Mouse (Mus musculus) thymus, postnatal 0 days (tissue): Measurements from ENCODE around the gene Mgst1. TPM values are rescaled to one million over a fixed set of nuclear protein-coding genes. Genes with fewer than 3 reads are reported as not detected.

Experiments
- DNase-seq: peaks from one replicate; pipeline ENCODE4 v3.0.0-alpha.2; 2015; ENCODE audit warnings: low spot score
- polyA plus RNA-seq: library from polyadenylated mRNA; unstranded; fragments of >200 nt; fragmentation: Nextera tagmentation; extraction: Ambion mirVana; gene quantifications from 2 replicates; pipeline ENCODE4 v1.2.1, GENCODE M21; 2015

Gene Mgst1
- 29.9 and 30.7 TPM in 2 replicates for polyA plus RNA-seq

DNA sequence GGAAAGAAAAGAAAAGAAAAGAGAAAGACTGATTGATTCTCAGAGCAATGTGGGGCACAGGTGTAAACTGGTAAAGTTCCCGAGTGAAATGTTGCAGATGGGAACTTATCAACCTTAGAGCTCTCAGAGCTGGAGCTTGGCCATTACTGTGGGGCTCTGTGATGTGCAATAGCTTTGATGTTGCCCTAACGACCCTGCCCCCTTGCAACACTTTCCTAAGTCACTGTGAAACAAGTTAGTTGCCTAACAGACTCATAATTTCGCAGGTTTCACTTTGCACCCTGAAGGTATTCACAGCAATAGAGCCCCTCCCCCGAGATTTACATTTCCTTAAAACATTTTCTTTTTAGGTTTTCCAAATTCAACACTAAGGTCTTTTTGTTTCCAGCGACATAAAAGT is at the start of gene Mgst1:
Gene Mgst1, plus strand, starts transcription at position 387 of the 400 bp plus-strand sequence.
- DNase-seq: no peak

DNA sequence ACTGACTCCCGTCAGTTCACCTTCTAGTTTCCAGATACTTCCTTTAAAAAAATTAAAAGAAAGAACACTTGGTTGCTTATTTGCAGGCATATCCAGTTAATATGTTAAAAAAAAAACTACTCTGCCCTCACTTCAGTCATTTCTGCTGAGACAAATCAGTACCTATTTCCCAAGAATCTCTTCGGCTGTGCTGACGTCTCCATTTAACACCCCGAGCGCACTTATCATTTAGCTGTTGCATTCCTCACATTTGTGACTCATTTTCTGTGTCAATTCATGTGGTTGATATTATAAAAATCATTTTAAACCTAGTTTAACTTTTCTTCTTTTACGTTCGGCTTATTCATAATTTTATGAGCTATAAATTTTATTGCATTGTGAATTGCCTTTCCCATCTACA is 47.7 kb upstream of the Mgst1 start:
- DNase-seq: no peak

DNA sequence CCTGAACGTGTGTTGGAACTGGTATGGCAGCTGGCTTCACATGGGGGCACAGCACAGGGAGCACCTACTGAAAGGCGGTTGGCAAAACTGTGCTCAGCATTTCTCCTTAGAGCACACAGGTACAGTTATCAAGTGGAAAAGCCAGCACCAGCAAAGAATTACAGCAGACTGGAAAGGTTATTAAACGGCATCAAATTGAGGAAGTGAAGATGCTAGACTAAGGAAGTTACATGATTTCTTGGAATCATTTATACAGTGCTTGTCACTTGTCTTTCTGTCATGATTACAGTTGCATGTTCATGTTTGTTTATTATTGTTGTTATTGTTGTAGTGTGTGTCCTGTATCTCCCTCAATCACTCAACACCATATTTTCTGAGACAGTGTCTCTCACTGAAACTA is 45.1 kb upstream of the Mgst1 start:
- no peak for DNase-seq

DNA sequence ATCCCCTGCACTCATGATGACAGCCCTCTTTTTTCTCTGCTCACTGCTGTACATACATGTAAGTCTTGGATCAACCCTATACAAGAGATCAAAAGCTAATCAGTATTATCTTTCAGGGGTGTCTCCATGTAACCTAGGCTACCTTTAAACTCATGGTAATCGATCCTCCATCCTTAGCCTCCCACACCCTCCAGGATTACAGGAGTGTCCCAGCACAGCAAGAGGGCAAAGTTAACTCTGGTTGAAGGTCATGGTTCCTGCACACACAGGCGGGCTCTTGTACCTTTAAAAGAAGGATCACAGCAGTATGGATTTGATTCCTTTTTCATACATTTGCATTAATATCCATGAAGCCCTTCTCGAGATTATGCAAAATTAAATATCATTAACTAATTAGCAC is 40.5 kb upstream of the Mgst1 start:
- DNase-seq: no peak

DNA sequence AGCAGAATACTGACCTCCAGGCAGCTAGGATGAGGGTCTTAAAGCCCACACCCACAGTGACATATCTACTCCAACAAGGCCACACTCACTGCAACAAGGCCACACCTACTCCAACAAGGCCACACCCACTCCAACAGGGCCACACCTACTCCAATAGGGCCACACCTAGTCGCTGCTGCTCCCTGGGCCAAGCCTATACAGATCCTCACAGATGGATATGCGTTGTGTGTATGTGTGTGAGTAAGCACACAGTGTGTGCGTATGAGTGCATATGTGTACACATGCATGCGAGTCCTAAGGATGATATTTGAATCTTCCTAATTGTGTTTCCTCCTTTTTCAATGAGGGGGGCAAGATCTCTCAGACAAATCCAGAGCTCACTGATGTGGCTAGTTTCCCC is 38.3 kb upstream of the Mgst1 start:
- no peak for DNase-seq

DNA sequence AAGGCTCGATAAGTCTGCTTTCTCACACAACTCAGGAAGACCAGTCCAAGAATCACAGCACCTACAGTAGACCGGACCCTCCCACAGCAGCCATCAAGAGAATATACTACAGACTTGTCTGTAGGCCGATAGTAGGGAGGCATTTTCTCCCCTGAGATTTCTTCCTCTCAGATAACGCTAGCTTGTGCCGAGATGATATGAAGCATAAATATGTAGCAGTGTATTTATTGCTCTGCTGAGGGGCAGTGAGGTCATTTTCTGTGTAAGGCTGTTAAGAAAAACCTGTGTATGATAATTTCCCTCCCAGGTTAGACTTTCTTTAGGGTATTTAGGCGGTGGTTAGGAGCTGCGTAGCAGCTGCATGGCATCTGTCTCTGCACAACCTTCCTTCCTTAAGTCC is 37.2 kb upstream of the Mgst1 start:
- no peak for DNase-seq

DNA sequence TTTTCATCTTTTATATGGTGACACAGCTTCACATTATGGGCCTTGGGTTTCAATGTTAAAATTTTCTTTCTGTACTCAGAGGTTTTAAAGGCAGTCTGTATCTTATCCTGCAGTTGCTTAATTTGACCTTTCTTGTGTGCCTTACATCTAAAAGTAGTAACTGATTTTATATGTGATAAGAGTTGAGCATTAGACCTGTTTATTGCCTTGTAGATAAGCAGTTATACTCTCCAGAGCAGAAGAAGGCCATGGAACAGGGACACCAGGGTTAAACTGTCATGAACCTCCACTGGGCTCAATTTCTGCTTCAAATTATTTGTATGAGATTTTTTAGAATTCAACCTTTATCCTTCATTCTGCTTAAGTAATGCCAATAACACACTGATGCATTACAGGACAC is 35.6 kb upstream of the Mgst1 start:
- DNase-seq: no peak

DNA sequence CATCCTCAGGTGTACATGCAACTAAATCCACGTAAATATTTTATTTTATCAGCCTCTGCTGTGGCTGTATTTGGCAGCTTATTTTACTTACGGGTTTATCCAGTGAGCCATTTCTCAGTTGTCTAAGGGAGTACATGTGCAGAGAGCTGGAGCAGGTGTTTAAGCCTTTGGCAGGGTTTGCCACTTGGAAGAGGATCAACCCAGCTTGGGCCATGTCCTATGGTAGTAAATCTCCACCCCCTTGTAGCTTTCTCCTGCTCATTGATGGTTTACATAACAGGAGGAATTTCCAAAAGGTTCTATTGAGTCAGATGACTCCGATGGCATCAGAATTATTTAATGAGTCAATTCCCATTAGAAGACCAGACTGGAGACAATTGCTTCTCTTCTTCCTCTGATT is 22.6 kb upstream of the Mgst1 start:
- DNase-seq: no peak

DNA sequence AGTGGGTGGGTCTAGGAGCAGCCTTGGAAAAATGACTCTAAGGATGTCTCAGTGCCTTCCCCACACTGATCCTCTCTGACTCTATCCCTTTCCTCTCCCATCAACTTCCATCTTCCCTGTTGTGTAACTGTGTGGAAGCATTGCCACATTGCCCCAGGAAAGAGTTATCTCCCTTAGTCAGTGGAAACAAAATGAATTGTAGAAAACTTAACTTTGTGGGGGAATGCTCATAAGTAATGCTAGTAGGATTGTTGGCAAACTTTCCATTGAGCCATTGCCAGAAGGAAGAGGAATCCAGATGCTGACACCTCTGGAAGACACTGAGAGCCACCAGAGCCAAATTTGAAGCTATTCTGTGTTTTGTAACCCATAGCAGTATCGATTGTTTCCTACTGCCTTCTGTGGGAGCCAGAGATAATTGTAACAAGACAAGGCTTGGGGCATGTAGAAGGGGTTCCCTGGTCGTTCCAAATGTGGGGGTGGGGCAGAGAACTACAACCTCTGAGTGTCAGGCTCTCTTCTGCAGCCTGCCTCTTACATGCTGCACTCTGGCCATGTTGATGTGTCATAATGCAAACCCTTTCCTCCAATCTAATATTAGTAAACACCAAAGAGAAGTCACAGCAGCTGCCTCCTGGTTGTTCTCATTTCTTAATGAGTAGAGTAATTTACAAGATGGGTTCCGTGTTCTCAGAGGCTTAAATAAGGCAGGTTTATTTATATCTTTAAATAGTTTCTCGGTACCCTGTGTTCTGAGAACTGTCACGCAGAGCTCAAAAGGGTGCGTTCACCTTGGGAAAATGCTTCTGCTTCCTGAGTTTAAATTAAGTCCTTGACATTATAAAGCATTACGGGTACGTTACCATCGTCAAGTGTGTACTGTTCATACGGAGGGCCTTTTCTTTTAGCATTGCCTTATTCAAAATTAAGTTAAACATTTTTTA is 11.5 kb upstream of the Mgst1 start:
- DNase-seq: no peak

DNA sequence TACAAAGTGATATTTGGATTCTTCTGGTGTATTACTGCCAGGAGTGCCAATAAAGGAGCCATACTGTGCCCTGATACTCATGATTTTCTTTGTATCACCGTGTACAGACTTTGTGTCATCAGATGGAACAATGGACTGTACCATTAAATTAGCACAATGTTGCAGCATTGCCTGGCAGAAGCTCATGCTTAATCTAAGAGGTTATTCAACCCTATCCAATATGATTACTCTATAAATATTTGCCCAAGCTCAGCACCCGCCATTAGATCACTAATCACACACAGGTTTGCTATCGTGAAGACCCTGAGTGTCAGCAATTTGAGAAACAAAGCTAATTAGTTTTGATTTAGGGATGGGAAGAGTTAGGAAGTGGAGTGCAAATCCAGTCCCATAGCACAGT is 9.6 kb upstream of the Mgst1 start:
- DNase-seq: no peak

DNA sequence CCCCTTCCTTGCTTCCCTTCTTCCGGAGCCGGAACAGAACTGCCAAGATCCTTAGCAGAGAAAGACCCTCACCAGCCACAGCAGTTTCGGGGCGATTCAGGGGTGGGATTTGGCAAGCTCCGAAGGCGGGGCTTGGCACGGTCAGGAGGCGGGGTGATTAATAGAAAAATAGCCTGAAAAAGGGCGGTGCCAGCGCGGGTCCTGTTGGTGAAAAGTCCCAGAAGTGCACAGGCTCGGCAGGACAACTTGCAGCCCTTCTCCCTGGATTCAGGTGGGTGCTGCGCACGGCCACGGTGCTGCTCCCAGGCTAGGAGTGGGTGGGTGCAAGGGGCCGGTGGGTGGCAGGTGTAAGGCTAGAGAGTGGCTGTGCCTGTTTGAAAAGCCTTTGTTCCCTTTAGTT is 220 bp downstream of the Mgst1 start:
- no peak for DNase-seq

DNA sequence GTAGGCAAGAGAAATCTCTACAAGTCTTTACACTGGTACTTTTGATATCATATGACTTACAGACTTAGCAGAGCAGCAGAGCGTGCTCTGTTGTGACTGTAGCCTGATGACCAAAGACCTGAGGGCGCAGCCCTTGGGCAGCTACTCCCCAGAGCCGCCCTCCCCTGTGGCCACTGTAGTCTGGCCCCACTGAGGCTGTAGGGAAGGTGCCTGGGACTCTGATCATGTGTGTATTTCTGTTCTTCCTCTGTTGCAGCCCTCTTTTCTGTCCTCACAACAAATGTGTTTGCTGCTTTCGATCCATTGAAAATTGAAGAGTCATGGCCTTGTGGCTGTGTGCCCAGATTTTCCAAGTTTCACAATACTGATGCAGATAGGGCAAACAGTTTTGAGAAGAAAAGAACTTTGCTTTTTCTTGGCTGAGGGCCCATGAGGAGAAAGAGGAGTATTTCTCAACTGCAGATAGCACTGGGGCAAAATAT is 1.0 kb downstream of the Mgst1 start:
- no peak for DNase-seq

DNA sequence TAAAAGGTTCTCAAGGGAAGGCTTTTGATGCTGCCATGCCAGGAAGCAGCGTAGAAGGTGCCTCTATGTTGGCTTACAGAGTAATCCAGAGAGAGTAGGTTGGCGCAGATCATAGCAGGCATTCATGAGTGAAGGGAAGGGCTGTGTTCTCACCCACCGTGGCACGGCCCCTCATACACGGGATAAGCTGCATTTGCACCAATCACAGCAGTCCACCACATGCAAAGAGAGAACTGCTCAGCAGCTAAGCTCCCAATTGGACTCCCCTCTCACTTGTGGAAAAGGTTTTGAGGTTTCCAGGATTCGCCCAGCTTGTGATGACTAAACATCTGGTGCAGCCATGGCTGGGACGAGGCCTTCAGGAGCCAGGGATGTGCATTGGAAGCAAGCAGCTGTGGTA is 2.5 kb downstream of the Mgst1 start:
- no peak for DNase-seq

DNA sequence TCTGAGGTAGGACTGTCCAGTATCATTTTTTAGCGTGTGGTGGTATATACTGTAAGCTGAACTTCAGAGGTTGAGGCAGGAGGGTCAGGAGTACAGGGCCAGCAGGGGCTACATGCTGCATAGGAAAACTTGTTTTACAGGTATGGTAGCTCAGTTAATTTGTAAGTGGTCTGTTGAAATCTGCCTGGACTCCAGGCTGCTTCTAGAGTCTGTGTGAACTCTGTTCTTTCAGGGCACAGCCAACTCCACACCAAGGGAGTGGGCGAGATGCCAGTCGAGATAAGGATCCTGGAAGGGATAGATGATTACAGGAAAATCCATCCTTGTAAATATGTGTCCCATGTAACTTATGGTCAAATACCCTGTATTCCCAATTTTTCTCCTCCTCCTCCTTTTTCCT is 3.3 kb downstream of the Mgst1 start:
- no peak for DNase-seq

DNA sequence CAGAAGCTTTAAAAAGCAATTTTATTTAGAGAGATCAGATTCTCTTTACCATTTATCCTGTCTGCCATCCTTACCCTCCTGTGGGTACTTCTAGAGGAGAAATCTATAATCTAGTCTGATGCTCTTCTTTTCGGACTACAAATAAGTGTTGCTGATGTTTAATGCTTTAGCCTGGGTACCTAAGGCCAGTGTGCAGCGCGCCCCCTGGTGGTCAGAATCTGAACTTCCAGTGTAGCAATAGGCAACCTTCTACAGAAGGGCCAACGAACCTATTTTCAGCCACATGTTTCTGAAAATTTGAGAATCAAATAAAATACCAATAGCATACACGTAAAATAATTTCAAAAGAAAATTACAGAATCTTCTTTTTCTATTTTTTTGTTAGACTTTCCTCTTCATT is 13.0 kb downstream of the Mgst1 start:
- DNase-seq: peak; percentile 41

DNA sequence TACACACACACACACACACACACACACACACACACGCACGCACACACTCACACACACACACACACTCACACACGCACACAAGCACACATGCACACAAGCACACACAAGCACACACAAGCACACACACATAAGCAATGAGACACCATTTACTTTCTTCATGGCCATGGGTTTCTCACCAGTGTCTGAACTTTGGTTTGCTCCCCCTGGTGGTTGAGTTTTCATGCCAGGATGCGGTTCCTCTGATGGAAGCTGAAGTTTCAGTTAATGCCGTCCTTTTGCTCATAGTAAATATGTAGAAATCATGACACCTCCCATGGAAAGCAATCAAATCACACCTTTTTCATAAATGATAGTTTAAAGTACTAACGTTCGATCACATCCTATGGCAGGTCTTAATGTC is 23.8 kb downstream of the Mgst1 start:
- DNase-seq: no peak

DNA sequence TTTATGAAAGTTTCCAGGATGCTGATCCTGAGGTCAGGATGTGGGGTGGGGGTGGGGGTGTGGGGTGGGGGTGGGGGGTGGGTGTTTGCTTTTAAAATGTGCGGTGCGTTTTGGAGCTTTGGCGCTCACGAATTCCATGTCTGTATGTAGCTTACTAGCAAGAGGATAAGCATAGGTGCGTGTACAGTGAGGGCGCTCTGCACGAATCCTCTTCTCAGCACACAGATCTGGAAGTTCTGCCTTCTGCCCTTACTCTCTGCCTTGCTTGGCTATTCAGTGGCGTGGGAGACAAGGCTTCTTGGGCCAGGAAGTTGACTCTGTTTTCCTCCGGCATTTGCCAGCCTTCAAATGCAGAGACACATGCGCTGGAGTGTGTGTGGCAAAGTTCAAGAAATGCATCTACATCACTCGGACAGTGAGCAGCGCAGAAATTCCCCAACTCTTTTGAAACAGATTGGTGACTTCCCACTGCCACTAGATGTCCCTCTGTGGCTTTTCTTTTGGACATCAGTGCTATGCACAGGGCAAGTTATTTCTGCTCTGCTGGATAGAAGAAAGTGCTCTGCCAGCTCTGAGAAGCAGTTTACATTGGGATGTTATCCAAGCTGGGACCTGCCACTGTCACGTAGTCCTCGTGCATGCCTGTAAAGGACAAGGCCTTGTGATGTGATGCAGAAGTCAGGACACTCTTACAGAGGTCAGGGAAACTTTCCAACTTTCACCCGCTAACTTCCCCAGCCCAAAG is 31.5 kb downstream of the Mgst1 start:
- no peak for DNase-seq

Other genes with a start within 250 kb of the Mgst1 start
- gene Slc15a5, start 60.4 kb upstream of the Mgst1 start, polyA plus RNA-seq: 0.36 TPM in 1 of 2 replicates, not detected in the other